Mouse (Mus musculus) hindbrain, embryonic 14.5 days (tissue): ENCODE measurements around the gene Ndufaf2. TPM values are rescaled to one million over a fixed set of nuclear protein-coding genes. Genes with fewer than 3 reads are reported as not detected.

Experiments used
- ATAC-seq: fragments of 200-750 bp; cut with Nextera tagmentation; 2 replicates; pipeline ENCODE4 v1.8.0; 2017; ENCODE audit warnings: moderate number of reproducible peaks, mild to moderate bottlenecking, moderate TSS enrichment, moderate library complexity; ENCODE audit not compliant: low FRiP score
- DNase-seq: peaks from one replicate; pipeline ENCODE4 v3.0.0-alpha.2; 2015; ENCODE audit warnings: low spot score
- H3K27ac ChIP-seq: fragments of 300-500 bp; sonication (generic); 2 replicates; pipeline ENCODE4 v1.5.1; 2014; ENCODE audit warnings: mild to moderate bottlenecking, moderate library complexity
- H3K27me3 ChIP-seq: fragments of 300-500 bp; sonication (generic); 2 replicates; pipeline ENCODE4 v1.6.1; 2014; ENCODE audit warnings: mild to moderate bottlenecking, low read length, mixed read lengths; ENCODE audit not compliant: control insufficient read depth, insufficient read depth
- H3K36me3 ChIP-seq: fragments of 300-500 bp; sonication (generic); replicated peaks from 2 replicates; pipeline ENCODE4 v1.6.1; 2014; ENCODE audit not compliant: control insufficient read depth, insufficient read depth
- H3K4me1 ChIP-seq: fragments of 300-500 bp; sonication (generic); replicated peaks from 2 replicates; pipeline ENCODE4 v1.6.1; 2014; ENCODE audit warnings: antibody characterized with exemption, low read length, mixed read lengths; ENCODE audit not compliant: control insufficient read depth, insufficient read depth
- H3K4me2 ChIP-seq: fragments of 300-500 bp; sonication (generic); replicated peaks from 2 replicates; pipeline ENCODE4 v1.6.1; 2014; ENCODE audit warnings: mild to moderate bottlenecking, moderate library complexity
- H3K4me3 ChIP-seq: fragments of 300-500 bp; sonication (generic); replicated peaks from 2 replicates; pipeline ENCODE4 v1.5.1; 2014; ENCODE audit warnings: mild to moderate bottlenecking, low read length
- H3K9ac ChIP-seq: fragments of 300-500 bp; sonication (generic); 2 replicates; pipeline ENCODE4 v1.6.1; 2014
- H3K9me3 ChIP-seq: fragments of 300-500 bp; sonication (generic); 2 replicates; pipeline ENCODE4 v1.6.1; 2016; ENCODE audit warnings: low read length; ENCODE audit not compliant: control insufficient read depth
- WGBS: fragments of 180-500 bp; shearing (Covaris S2); extraction: QIAGEN DNeasy Blood & Tissue Kit; methylation state at CpG from one replicate; pipeline ENCODE4 v1.1.7; 2014; 5-methylcytosine and 5-hydroxymethylcytosine counted together
- polyA plus RNA-seq: library from polyadenylated mRNA; unstranded; fragments of >200 nt; fragmentation: Nextera tagmentation; extraction: Ambion mirVana; gene quantifications from 2 replicates; pipeline ENCODE4 v1.2.1, GENCODE M21; 2014

Gene Ndufaf2
- polyA plus RNA-seq: 68.5 and 70.5 TPM in 2 replicates

DNA sequence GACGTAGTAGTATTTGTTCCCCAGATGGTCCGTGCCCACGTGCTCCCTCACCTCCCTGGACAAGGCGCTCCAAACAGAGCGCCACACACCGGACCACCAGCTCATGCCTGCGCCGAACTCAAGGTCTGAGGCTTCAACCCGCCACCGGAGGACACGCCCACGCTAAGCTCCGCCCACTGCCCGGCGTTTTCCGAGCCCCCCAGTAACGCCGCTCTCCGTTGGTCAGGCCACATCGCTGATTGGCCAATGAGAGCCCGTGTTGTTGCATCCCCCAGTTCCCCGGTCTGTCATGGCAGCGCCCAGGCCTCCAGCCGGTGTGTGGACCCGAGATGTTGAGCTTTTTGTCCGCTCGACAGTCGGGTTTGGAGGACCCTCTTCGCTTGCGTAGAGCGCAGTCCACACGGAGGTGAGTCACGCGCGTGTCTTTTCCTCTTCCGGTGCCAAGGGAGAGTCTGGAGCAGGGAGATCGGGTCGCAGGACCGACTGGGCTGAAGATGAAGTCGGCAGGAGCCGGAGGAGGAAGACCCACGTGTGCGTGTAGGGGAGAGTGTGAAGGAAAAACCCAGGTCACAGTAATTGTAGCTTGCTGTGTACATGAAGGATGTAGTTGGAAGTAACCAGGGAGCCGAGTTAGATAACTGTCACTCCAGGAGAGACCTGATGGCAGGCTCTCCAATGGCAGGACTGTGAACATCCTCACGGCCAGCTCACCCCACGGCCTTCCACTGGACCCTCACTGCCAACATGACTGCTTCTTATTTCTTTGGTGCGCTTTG lies at the start of gene Ndufaf2, which contains the start of gene Ercc8:
Ndufaf2 (minus strand) TSS at position 159 of the 776 bp plus-strand sequence.
Ercc8 (plus strand) TSS at position 267 of the 776 bp plus-strand sequence.
- Histone ChIP-seq H3K9me3 (no peaks in the 10 kb centered on the region), H3K27ac (no peak within 1 kb of the TSS), H3K4me1 (peaks cover 10% of the 10 kb centered on the region; the same call in 1 of the 2 replicates), H3K36me3 (peaks cover 17% of the 10 kb centered on the region), H3K4me3 (peak within 1 kb of the TSS; percentile 70), H3K27me3 (no peaks in the 10 kb centered on the region), H3K9ac (peak within 1 kb of the TSS; percentile 65), H3K4me2 (peak within 1 kb of the TSS; percentile 81)
- peak; percentile 98 for ATAC-seq
- peak; percentile 100 for DNase-seq
- under 1% methylated on average over 47 of the region's 47 CpGs for WGBS

DNA sequence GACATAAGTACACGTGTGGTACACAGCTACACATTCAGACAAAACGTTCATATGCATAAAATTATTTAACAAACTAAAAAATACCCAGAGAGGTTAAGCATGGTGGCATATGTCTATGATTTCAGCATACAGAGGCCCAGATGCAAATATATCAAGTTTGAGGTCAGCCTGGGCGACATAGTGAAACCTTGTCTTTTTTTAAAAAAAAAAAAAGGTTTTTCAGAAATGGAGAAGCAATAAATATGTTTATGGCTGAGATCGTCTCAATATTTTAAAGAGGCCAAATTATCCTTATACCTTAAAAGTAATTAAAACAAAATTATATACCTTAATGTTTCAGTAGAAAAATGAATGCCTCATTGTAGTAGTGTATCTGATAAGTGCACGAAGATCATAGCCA lies 49.7 kb upstream of the Ndufaf2 start:
- Histone ChIP-seq H3K4me2 (no peak overlapping the region), H3K9me3 (no peaks in the 10 kb centered on the region), H3K36me3 (no peaks in the 10 kb centered on the region), H3K4me1 (no peaks in the 10 kb centered on the region), H3K9ac (no peak overlapping the region), H3K27ac (no peak overlapping the region), H3K4me3 (no peak overlapping the region), H3K27me3 (peaks cover 12% of the 10 kb centered on the region; the same call in 1 of the 2 replicates)
- WGBS: 72% methylated on average over 5 of the region's 5 CpGs
- DNase-seq: no peak
- ATAC-seq: no peak

GRCm38 (mm10) chr13:108207447-108207846 lies 49.0 kb upstream of the Ndufaf2 start:
- ATAC-seq (no peak), DNase-seq (no peak)
- Histone ChIP-seq H3K4me3 (no peak overlapping the region), H3K4me1 (no peaks in the 10 kb centered on the region), H3K9me3 (no peaks in the 10 kb centered on the region), H3K9ac (no peak overlapping the region), H3K4me2 (no peak overlapping the region), H3K27ac (no peak overlapping the region), H3K36me3 (no peaks in the 10 kb centered on the region), H3K27me3 (0 out of 2 replicates have a peak, but pooled peaks cover 6% of the 10 kb centered on the region)
- 89% methylated on average over 2 of the region's 2 CpGs for WGBS

DNA sequence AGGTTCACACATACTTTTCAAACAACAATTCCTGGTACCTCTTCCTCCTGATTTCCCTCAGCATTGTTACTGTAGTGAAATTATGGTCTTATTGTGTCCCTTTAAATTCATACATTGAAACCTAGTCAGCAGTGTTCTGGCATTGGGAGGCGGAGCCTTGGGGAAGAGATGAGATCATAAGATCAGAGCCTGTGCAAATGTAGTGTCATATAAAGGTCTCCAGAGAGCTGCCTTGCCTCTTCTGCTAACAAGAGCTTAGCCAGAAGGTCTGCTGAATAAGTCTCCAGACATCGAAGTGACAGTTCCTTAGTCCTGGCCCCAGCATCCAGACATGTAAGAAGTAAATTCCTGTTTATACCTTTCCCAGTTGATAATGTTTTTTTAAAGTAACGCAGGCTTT lies 46.4 kb upstream of the Ndufaf2 start:
- Histone ChIP-seq H3K9ac (no peak overlapping the region), H3K4me3 (no peak overlapping the region), H3K27ac (no peak overlapping the region), H3K9me3 (no peaks in the 10 kb centered on the region), H3K27me3 (no peaks in the 10 kb centered on the region), H3K4me1 (no peaks in the 10 kb centered on the region), H3K4me2 (no peak overlapping the region), H3K36me3 (no peaks in the 10 kb centered on the region)
- 93% methylated on average over 3 of the region's 3 CpGs for WGBS
- ATAC-seq (no peak), DNase-seq (no peak)

- Histone ChIP-seq H3K36me3 (peaks cover 23% of the 10 kb centered on the region; the same call in 1 of the 2 replicates), H3K9me3 (no peaks in the 10 kb centered on the region), H3K27me3 (no peaks in the 10 kb centered on the region), H3K4me3 (no peak overlapping the region), H3K4me1 (no peaks in the 10 kb centered on the region), H3K27ac (no peak overlapping the region), H3K4me2 (no peak overlapping the region), H3K9ac (no peak overlapping the region)
- no peak for ATAC-seq
- 96% methylated on average over 6 of the region's 6 CpGs for WGBS
- no peak for DNase-seq
These were observed 37.1 kb upstream of the Ndufaf2 start for GRCm38 (mm10) chr13:108195474-108195873.

DNA sequence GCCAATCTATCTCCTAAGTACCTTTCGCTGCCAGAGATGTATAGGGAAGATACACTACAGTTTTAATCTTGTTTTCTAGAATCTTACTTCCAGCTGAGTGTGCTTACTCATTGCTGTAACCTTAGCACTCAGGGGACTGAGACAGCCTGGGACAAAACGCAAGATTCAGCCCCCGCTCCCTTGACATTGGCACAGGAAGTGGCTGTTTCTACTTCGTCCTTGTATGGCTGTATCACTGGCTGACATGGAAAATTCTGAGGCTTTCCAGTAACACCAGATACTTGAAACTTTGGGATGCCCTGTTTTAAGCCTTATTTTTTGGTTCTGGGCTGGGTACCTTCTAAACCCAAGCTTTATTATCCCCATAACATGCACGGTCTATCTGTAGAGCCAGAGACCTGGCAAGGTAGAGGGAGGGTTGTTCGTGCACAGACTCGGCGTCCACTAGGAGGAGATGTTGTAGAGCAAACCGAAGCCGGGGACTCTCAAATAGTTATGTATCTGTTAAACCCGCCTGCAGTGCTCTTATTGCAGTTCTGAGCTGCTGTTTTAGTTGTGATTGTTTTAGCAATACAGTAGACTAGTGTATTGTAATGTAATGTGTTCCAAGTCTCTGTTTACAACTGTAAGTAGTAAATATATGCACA lies 32.8 kb upstream of the Ndufaf2 start:
- H3K4me2 ChIP-seq: no peak overlapping the region
- no peaks in the 10 kb centered on the region for H3K27me3 ChIP-seq
- peaks cover 42% of the 10 kb centered on the region for H3K36me3 ChIP-seq
- H3K9ac ChIP-seq: no peak overlapping the region
- ATAC-seq: no peak
- no peak overlapping the region for H3K4me3 ChIP-seq
- no peak overlapping the region for H3K27ac ChIP-seq
- no peaks in the 10 kb centered on the region for H3K9me3 ChIP-seq
- peak; percentile 78 for DNase-seq
- WGBS: 67% methylated on average over 11 of the region's 11 CpGs
- H3K4me1 ChIP-seq: no peaks in the 10 kb centered on the region

GRCm38 (mm10) chr13:108187994-108188393 lies 29.6 kb upstream of the Ndufaf2 start:
- H3K9me3 ChIP-seq: no peaks in the 10 kb centered on the region
- no peaks in the 10 kb centered on the region for H3K27me3 ChIP-seq

DNA sequence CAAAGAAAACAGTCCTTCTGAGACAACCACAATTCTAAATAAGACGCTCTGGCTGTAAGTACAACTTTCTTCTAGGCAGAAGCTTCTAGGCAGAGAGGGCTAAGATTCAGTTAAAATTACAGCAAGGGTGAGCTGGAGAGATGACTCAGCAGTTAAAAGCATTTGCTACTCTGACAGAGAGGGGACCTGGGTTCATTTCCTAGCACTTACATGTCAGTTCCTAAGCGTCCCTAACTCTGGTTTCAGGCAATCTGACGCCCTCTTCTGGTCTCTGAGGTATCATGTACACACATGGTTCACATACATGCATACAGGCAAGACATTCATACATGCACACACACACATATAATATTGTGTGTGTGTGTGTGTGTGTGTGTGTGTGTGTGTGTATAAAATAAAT lies 27.1 kb upstream of the Ndufaf2 start:
- Histone ChIP-seq H3K9me3 (no peaks in the 10 kb centered on the region), H3K27me3 (no peaks in the 10 kb centered on the region), H3K4me3 (no peak overlapping the region), H3K9ac (no peak overlapping the region), H3K36me3 (peaks cover 67% of the 10 kb centered on the region), H3K27ac (no peak overlapping the region), H3K4me2 (no peak overlapping the region), H3K4me1 (no peaks in the 10 kb centered on the region)
- 96% methylated on average over 3 of the region's 3 CpGs for WGBS
- DNase-seq: no peak
- no peak for ATAC-seq

More at GRCm38 (mm10) chr13:108187994-108188393, 29.6 kb upstream of the Ndufaf2 start:
- Histone ChIP-seq H3K4me2 (no peak overlapping the region), H3K4me3 (no peak overlapping the region), H3K36me3 (peaks cover 46% of the 10 kb centered on the region), H3K4me1 (no peaks in the 10 kb centered on the region), H3K27ac (no peak overlapping the region), H3K9ac (no peak overlapping the region)
- ATAC-seq (no peak), DNase-seq (no peak)
- 85% methylated on average over 4 of the region's 4 CpGs for WGBS

GRCm38 (mm10) chr13:108184743-108185255 lies 26.4 kb upstream of the Ndufaf2 start:
- H3K9me3 ChIP-seq: no peaks in the 10 kb centered on the region
- H3K27me3 ChIP-seq: no peaks in the 10 kb centered on the region
- no peak overlapping the region for H3K4me3 ChIP-seq
- H3K27ac ChIP-seq: no peak overlapping the region
- no peak for ATAC-seq
- H3K4me1 ChIP-seq: no peaks in the 10 kb centered on the region
- H3K4me2 ChIP-seq: no peak overlapping the region
- H3K9ac ChIP-seq: no peak overlapping the region
- H3K36me3 ChIP-seq: peaks cover 71% of the 10 kb centered on the region
- no peak for DNase-seq
